Mouse (Mus musculus): ENCODE data around the gene Btg1.

Btg1 gene

GRCm38 (mm10) chr10:96616001-96616708 lies 651 bp upstream of the Btg1 start:
- no peak for DNase-seq

- DNase-seq: peak; percentile 56
Observed at GRCm38 (mm10) chr10:96617221-96617950, 580 bp downstream of the Btg1 start.

GRCm38 (mm10) chr10:96617951-96618575 lies 1.3 kb downstream of the Btg1 start:
- peak; percentile 83 for DNase-seq

GRCm38 (mm10) chr10:96619951-96620889 lies 3.4 kb downstream of the Btg1 start:
- peak; percentile 58 for DNase-seq

GRCm38 (mm10) chr10:96620890-96621271 lies 4.1 kb downstream of the Btg1 start:
- peak; percentile 56 for DNase-seq

GRCm38 (mm10) chr10:96621361-96621945 lies 4.6 kb downstream of the Btg1 start:
- peak; percentile 49 for DNase-seq

GRCm38 (mm10) chr10:96621980-96622645 lies 5.3 kb downstream of the Btg1 start:
- DNase-seq: peak; percentile 72

GRCm38 (mm10) chr10:96622761-96623632 lies 6.2 kb downstream of the Btg1 start:
- peak; percentile 46 for DNase-seq

GRCm38 (mm10) chr10:96623633-96624195 lies 6.9 kb downstream of the Btg1 start:
- DNase-seq: peak; percentile 37

- peak; percentile 25 for DNase-seq
Observed at GRCm38 (mm10) chr10:96624406-96624805, 7.6 kb downstream of the Btg1 start.

- no peak for DNase-seq
Observed at GRCm38 (mm10) chr10:96625061-96625460, 8.3 kb downstream of the Btg1 start.

- DNase-seq: peak; percentile 49
Observed at GRCm38 (mm10) chr10:96625682-96626081, 8.9 kb downstream of the Btg1 start.

GRCm38 (mm10) chr10:96626120-96626750 lies 9.4 kb downstream of the Btg1 start:
- peak; percentile 31 for DNase-seq

GRCm38 (mm10) chr10:96627332-96627731 lies 10.5 kb downstream of the Btg1 start:
- DNase-seq: peak; percentile 54

- DNase-seq: peak; percentile 76
Observed at GRCm38 (mm10) chr10:96628100-96628912, 11.5 kb downstream of the Btg1 start.

GRCm38 (mm10) chr10:96628913-96629199 lies 12.1 kb downstream of the Btg1 start:
- DNase-seq: no peak

GRCm38 (mm10) chr10:96630110-96630509 lies 13.3 kb downstream of the Btg1 start:
- DNase-seq: peak; percentile 37

- no peak for DNase-seq
Observed at GRCm38 (mm10) chr10:96631066-96631711, 14.4 kb downstream of the Btg1 start.

Data from cerebellum, adult 9-10 months (tissue).